Mouse (Mus musculus): ENCODE data around the gene Cgrrf1. TPM values are rescaled to one million over a fixed set of nuclear protein-coding genes. Genes with fewer than 3 reads are reported as not detected.

The Cgrrf1 gene
- total RNA-seq, 2 experiments from 2014 or later, result 26.4 to 26.8 TPM

GRCm38 (mm10) chr14:46823996-46824395 lies 7.9 kb upstream of the Cgrrf1 start:
- no peak for DNase-seq

- DNase-seq, result no peak
Observed at GRCm38 (mm10) chr14:46827430-46827829, 4.5 kb upstream of the Cgrrf1 start.

GRCm38 (mm10) chr14:46831295-46831694 lies 630 bp upstream of the Cgrrf1 start:
- no peak for DNase-seq

GRCm38 (mm10) chr14:46832354-46833272 lies 688 bp downstream of the Cgrrf1 start:
- peak; percentile 52 for DNase-seq

GRCm38 (mm10) chr14:46839326-46839725 lies 7.4 kb downstream of the Cgrrf1 start:
- no peak for DNase-seq

GRCm38 (mm10) chr14:46845706-46846105 lies 13.8 kb downstream of the Cgrrf1 start:
- no peak for DNase-seq

- no peak for DNase-seq
Observed at GRCm38 (mm10) chr14:46848063-46848590, 16.2 kb downstream of the Cgrrf1 start.

GRCm38 (mm10) chr14:46848736-46849135 lies 16.8 kb downstream of the Cgrrf1 start:
- DNase-seq, result no peak

- no peak for DNase-seq
Observed at GRCm38 (mm10) chr14:46849769-46850168, 17.8 kb downstream of the Cgrrf1 start.

GRCm38 (mm10) chr14:46853677-46854076 lies 21.8 kb downstream of the Cgrrf1 start:
- no peak for DNase-seq

- DNase-seq, result no peak
Observed at GRCm38 (mm10) chr14:46862922-46863321, 31.0 kb downstream of the Cgrrf1 start.

- DNase-seq, result peak; percentile 78
Observed at GRCm38 (mm10) chr14:46880935-46881334, 49.0 kb downstream of the Cgrrf1 start.

- DNase-seq, result peak; percentile 67
Observed at GRCm38 (mm10) chr14:46881581-46882430, 49.9 kb downstream of the Cgrrf1 start.

- DNase-seq, result peak; percentile 93
Observed at GRCm38 (mm10) chr14:46882431-46883067, 50.6 kb downstream of the Cgrrf1 start, which contains the start of gene Samd4. TSS of gene Samd4 (plus strand) at chr14:46882854.

GRCm38 (mm10) chr14:46883068-46883870 lies 51.3 kb downstream of the Cgrrf1 start:
- peak; percentile 77 for DNase-seq

- peak; percentile 62 for DNase-seq
Observed at GRCm38 (mm10) chr14:46883871-46884441, 52.0 kb downstream of the Cgrrf1 start.

GRCm38 (mm10) chr14:46884701-46885428 lies 52.9 kb downstream of the Cgrrf1 start:
- peak; percentile 73 for DNase-seq

- DNase-seq, result no peak
Observed at GRCm38 (mm10) chr14:46885429-46885755, 53.5 kb downstream of the Cgrrf1 start.

- peak; percentile 76 for DNase-seq
Observed at GRCm38 (mm10) chr14:46885891-46886301, 54.0 kb downstream of the Cgrrf1 start.

- DNase-seq, result no peak
Observed at GRCm38 (mm10) chr14:46889096-46889495, 57.2 kb downstream of the Cgrrf1 start.

Data from heart, postnatal 4 days (tissue).